Mouse (Mus musculus): ENCODE data around the gene Akt2. TPM values are rescaled to one million over a fixed set of nuclear protein-coding genes. Genes with fewer than 3 reads are reported as not detected.

The Akt2 gene
- total RNA-seq, 2 experiments from 2014 or later, result 33.8 to 46.9 TPM

GRCm38 (mm10) chr7:27656600-27656999 lies 65.2 kb downstream of the Akt2 start:
- ATAC-seq (replicated peaks; ENCODE audit: poor library complexity), result no peak

GRCm38 (mm10) chr7:27657824-27658395 lies 66.6 kb downstream of the Akt2 start:
- no peak for ATAC-seq (replicated peaks; ENCODE audit: poor library complexity)

- ATAC-seq (replicated peaks; ENCODE audit: poor library complexity), result peak; percentile 53; the same call in 1 of the 2 replicates
Observed at GRCm38 (mm10) chr7:27658712-27659663, 67.6 kb downstream of the Akt2 start.

- no peak for ATAC-seq (replicated peaks; ENCODE audit: poor library complexity)
Observed at GRCm38 (mm10) chr7:27662038-27662437, 70.7 kb downstream of the Akt2 start.

- no peak for ATAC-seq (replicated peaks; ENCODE audit: poor library complexity)
Observed at GRCm38 (mm10) chr7:27673064-27673574, 81.8 kb downstream of the Akt2 start.

GRCm38 (mm10) chr7:27673575-27674131 lies 82.3 kb downstream of the Akt2 start:
- peak; percentile 36 for ATAC-seq (replicated peaks; ENCODE audit: poor library complexity)

- ATAC-seq (replicated peaks; ENCODE audit: poor library complexity), result no peak
Observed at GRCm38 (mm10) chr7:27674195-27674521, 82.8 kb downstream of the Akt2 start.

- ATAC-seq (replicated peaks; ENCODE audit: poor library complexity), result peak; percentile 96
Observed at GRCm38 (mm10) chr7:27674522-27675221, 83.3 kb downstream of the Akt2 start, which contains the start of gene Map3k10. Map3k10 (minus strand) TSS chr7:27674598.

- ATAC-seq (replicated peaks; ENCODE audit: poor library complexity), result no peak
Observed at GRCm38 (mm10) chr7:27675222-27675612, 83.9 kb downstream of the Akt2 start.

- no peak for ATAC-seq (replicated peaks; ENCODE audit: poor library complexity)
Observed at GRCm38 (mm10) chr7:27683218-27683617, 91.9 kb downstream of the Akt2 start.

- no peak for ATAC-seq (replicated peaks; ENCODE audit: poor library complexity)
Observed at GRCm38 (mm10) chr7:27685220-27685619, 93.9 kb downstream of the Akt2 start.

- ATAC-seq (replicated peaks; ENCODE audit: poor library complexity), result 0 out of 2 replicates have a peak, but pooled peaks have one; percentile 20
Observed at GRCm38 (mm10) chr7:27685681-27686080, 94.3 kb downstream of the Akt2 start.

- no peak for ATAC-seq (replicated peaks; ENCODE audit: poor library complexity)
Observed at GRCm38 (mm10) chr7:27687043-27687442, 95.7 kb downstream of the Akt2 start.

- ATAC-seq (replicated peaks; ENCODE audit: poor library complexity), result no peak
Observed at GRCm38 (mm10) chr7:27687836-27688235, 96.5 kb downstream of the Akt2 start.

GRCm38 (mm10) chr7:27688246-27688788 lies 97.0 kb downstream of the Akt2 start:
- no peak for ATAC-seq (replicated peaks; ENCODE audit: poor library complexity)

GRCm38 (mm10) chr7:27688815-27689612 lies 97.7 kb downstream of the Akt2 start, which contains the start of gene Zfp607b:
Zfp607b (plus strand) TSS chr7:27689340.
- ATAC-seq (replicated peaks; ENCODE audit: poor library complexity), result peak; percentile 94

Measured in megakaryocyte progenitor cell, adult 5-6 weeks (primary cell).